Mouse (Mus musculus) ovary, adult 18-20 months (tissue): ENCODE measurements at regions not wholly inside any gene's neighbourhood (a gene's known extent, or its start where the extent isn't known, plus 50 kb on each side); places are given as distances from the start of the nearest gene placed in this dataset.
"Not testable (repeated sequence)": the region's sequence is repeated elsewhere in the genome, so short reads cannot be mapped to it uniquely, and the experiment has no call there.

Experiments used
- DNase-seq: peaks from one replicate; pipeline ENCODE4 v3.0.0; 2022; ENCODE audit warnings: low spot score, mixed read lengths

- DNase-seq, result no peak
Measured at GRCm38 (mm10) chr9:94131367-94131766, 406.5 kb downstream of the 1190002N15Rik start.

DNA sequence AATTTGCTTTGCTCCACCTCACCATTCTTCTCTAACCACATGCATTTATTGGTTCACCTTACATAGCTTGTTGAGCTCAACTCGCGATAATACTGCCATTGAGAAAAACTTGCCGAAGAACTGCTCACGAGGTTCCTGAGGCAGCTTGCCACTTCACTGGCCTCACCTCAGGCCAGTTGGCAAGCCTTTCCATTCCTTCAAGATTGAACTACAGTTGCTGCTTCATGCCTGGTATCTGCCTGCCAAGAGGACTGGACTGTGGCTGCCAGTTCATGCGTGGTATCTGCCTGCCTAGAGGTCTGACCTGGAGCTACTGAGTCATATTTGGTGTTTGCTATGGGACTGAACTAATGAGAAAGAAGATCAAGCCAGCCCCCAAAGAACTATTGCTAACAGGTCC, 420.9 kb downstream of the 1190002N15Rik start:
- DNase-seq, result peak; percentile 3

DNA sequence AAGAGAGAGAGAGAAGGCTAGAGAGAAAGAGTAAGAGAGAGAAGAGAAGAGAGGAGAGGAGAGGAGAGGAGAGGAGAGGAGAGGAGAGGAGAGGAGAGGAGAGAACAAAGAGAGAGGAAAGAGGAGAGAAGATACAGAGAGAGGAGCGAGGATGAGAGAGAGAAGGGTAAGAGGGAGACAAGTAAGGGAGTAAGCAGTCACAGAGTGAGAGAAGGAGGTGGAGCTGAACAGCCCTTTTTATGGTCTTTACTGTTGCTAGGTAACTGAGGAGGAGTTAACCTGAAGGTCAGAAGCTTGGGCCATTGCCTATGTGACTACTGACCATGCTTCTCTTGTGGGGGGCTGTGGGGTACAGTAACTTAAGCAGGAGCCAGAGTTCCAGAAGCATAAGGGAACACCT, 430.2 kb downstream of the 1190002N15Rik start:
- DNase-seq, result not testable (repeated sequence)

DNA sequence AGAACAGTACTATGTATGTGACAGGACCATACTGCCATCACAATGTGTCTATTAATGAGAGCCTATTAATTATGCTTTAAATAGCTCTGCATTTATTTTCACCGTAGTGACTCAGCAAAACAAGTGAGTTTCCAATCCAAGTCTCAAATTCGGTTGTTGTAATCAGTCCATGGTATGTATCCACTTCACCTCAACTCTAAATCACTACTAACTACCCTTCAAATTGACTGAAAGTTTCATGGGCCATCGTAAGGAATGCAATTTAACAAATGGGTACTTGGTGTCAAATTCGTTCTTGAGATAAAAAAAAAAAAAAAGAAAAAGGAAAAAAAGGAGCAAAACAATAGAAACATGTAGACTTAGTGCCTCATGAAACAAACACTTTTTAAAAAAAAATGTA, 433.2 kb downstream of the 1190002N15Rik start:
- no peak for DNase-seq

- no peak for DNase-seq
Measured at GRCm38 (mm10) chr9:94101958-94102357, 435.9 kb downstream of the 1190002N15Rik start.

GRCm38 (mm10) chr9:94094800-94095199, 443.1 kb downstream of the 1190002N15Rik start:
- no peak for DNase-seq

- DNase-seq, result no peak
Measured at GRCm38 (mm10) chr9:94091658-94092225, 446.1 kb downstream of the 1190002N15Rik start.

GRCm38 (mm10) chr9:94089759-94090158, 448.1 kb downstream of the 1190002N15Rik start:
- DNase-seq, result no peak

DNA sequence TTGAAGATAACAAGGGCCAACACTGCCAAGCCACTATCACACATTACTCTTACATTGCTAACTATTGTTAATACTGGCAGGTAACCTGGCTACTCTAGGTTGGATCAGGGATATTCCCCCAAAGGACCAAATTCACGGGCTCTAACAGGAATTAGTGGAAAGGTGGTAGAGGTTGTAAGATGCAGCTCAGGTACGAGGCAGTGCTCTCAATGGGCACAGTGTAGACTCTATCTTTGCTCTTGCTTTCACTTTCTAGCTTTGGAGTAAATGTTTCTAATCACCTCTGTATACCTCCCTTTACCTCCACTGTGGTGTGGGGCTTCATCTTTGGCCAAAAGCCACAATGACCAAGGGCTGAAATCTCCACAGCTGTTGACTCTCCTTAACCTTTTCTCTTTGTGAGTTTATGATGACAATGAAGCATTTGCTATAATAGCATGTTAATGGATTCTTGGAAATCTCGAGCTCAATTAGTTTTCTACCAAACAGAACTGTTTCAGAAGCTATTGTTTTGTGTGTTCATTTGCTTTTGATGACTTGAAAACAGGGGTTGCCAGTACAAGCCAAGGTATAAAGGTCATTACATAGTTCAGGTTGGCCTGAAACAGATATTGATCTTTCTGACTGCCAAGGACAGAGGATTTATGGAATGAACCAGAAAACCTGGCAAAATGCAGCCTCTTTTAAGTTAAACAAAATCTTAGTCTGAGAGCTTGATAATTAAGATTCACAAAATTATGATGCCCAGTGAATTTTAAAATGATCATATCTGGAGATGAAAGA, 454.1 kb downstream of the 1190002N15Rik start:
- DNase-seq, result no peak

DNA sequence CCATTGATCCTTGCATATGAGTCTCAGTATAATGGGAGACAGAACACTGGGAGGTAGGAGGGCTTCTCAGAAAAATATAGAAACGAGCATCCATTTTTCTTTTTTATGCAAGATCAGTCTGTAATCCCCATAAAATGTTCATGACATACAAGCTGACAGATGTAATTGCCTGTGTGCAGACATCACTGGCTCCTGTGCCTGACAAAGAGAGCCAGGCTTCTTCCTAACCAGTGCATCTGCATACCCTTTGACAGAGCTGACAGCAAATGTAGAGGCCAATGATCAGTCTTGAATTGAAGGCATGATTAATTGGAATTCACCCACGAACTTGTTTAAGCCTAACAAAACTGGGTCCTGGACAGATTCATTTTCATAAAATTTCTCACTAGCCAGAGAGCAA, 463.0 kb downstream of the 1190002N15Rik start:
- no peak for DNase-seq

- DNase-seq, result no peak
Measured at GRCm38 (mm10) chr9:94067121-94067520, 470.8 kb downstream of the 1190002N15Rik start.

- DNase-seq, result no peak
Measured at GRCm38 (mm10) chr9:94053229-94053628, 484.7 kb downstream of the 1190002N15Rik start.

GRCm38 (mm10) chr9:94047845-94048244, 490.0 kb downstream of the 1190002N15Rik start:
- no peak for DNase-seq

DNA sequence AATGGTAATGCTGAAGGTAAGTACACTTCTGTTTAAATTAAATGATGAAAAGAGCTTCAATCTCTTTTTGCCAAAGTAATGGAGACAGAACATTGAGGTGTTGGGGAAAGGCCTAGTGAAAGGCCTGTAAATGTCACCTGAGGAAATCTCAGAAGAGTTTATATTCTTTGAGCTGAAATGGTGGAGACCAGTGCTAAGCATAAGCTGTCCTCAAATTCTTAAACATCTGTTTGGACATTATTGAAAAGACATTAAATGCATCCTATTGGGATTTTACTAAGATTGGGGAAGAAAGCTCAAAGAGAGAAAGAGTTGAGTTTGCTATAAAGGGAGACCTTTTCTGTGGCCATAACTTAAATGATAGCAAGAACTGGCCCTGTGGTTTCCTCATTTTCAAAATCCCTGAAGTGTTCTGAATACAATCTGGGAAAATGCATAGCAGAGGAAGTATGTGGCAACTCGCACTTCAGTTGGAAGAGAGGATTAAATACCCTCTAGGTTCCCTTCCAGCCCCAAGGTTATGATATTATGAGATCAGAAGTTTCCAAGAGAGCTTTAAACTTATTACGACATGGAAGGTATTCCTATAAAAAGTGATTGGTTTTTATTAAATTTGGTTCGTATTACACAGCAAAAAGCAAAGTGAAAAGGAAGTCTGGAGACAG, 492.3 kb downstream of the 1190002N15Rik start:
- no peak for DNase-seq

DNA sequence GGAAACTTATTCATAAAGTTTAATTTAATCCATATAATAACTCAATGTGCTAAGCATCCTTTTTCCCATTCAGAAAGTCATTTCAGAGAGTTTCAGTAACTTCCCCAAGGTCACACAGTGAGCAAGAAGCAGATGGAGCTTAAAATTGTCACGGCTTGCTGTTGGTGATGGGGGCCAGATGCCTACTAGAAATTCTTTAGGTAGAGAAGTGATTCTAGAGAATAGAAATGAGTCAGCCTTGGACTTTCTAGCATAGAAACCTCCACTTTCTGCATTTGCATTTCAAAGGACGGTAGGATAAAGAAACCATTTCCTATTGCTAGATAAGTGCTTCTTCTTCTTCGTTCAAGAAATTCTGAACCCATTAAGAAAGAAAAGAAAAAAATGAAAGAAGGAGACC, 514.1 kb downstream of the 1190002N15Rik start:
- no peak for DNase-seq

DNA sequence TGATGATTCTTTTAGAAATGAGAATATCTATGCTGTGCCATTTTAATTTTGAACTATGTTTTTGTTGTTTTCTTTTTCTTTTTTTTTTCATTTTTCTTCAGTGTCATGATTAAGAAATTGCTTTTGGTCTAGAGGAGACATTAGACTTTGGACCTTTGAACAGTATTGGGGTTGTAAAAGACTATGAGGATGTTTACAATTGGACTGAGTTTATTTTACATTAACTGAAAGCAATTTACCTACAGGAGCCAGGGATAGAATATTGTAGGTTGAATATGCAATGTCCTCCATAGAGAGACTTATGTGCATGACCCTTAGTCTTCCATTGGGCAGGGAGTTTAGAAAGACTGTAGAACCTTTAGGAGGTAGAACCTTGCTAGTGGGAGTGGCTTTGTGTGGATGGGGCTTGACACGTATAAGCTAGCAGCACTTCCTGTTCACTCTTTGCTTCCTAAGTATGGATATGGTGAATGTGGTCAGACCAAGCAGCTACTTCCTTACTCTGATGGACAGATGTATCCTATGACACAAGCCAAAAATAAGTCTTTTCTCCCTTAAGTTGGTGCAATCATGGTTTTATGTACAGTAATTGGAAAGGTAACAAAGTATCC, 516.5 kb downstream of the 1190002N15Rik start:
- no peak for DNase-seq

GRCm38 (mm10) chr9:94016747-94017487, 521.0 kb downstream of the 1190002N15Rik start:
- DNase-seq, result no peak

DNA sequence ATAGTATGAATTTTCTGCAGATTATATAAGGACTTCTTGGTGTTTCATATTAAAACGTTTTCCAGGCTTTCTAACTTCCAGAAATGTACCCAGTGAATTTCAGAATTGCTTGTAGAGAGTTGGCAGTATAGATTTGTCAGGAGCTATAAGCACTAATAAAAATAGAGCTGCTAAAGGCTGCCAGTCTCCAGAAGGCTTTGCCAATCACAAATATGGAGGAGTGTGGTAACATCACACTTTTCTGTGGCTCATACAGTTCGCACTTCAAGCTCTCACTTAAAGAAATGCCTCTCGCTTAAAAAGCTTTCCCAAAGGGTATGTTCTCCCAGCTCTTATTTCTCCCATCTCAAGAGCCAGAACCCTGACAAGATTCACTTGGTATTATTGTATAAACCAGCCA, 545.7 kb downstream of the 1190002N15Rik start:
- DNase-seq, result no peak

GRCm38 (mm10) chr9:93991141-93991540, 546.7 kb downstream of the 1190002N15Rik start:
- no peak for DNase-seq

- DNase-seq, result no peak
Measured at GRCm38 (mm10) chr9:93981136-93981535, 556.7 kb downstream of the 1190002N15Rik start.

DNA sequence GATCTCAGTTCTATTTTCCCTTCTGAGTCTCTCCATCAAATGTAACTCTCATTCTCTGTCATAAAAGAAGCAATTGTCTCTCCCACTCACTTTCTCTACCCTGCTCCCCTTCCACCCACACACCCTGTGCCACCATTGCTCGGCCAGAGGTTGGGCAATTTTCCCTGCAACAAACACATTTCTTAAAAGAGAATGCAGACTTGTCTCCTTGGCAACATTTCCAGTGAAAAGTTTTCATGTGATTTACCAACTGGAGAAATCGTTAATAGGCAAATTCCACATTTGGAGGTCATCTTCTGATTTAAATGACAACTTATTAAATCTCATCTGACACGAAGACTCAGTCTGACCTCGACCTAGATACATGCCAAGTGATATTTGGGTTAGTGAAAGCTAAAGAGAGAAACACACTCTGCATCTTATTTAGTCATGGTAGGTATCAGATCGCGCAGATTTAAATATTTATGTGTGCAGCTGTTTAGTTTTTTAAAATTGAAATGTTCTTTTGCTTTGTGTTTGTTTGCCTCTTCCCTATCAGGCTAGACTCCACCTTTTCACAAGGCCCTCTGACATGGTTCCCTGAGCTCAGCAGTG, 568.1 kb downstream of the 1190002N15Rik start:
- DNase-seq, result no peak

- DNase-seq, result no peak
Measured at GRCm38 (mm10) chr9:93969118-93969517, 568.8 kb downstream of the 1190002N15Rik start.
